Mouse (Mus musculus): ENCODE data around the gene Izumo1r.

- TF ChIP-seq MEF2A (IDR thresholded peaks at IDR 0.05; ENCODE audit: borderline replicate concordance, low read depth, low read length): no peak
- no peak for TF ChIP-seq CTCF (conservative IDR thresholded peaks at IDR 0.05 in 1 of 2, IDR thresholded peaks at IDR 0.05 in 1 of 2; ENCODE audit: low read depth in 2 of 2, low read length in 2 of 2)
- TF ChIP-seq ZC3H11A (IDR thresholded peaks at IDR 0.05; ENCODE audit: low read depth, low read length): no peak
- no peak for TF ChIP-seq ETS1 (conservative IDR thresholded peaks at IDR 0.05; ENCODE audit: low read depth, low read length)
- TF ChIP-seq MAZ (IDR thresholded peaks at IDR 0.05; ENCODE audit: low read depth, low read length): no peak
- TF ChIP-seq NELFE (IDR thresholded peaks at IDR 0.05; ENCODE audit: low read depth, low read length): no peak
- TF ChIP-seq POLR2AphosphoS2 (IDR thresholded peaks at IDR 0.05; ENCODE audit: low read depth, low read length): no peak
- no peak for TF ChIP-seq USF1 (IDR thresholded peaks at IDR 0.05; ENCODE audit: low read depth, low read length)
- TF ChIP-seq POLR2A (IDR thresholded peaks at IDR 0.05; ENCODE audit: low read depth, low read length): no peak
- TF ChIP-seq USF2 (conservative IDR thresholded peaks at IDR 0.05; ENCODE audit: low read depth, low read length): no peak
Measured at GRCm38 (mm10) chr9:14907816-14908415, 4.2 kb upstream of the Izumo1r start.
